Mouse (Mus musculus): ENCODE measurements at regions not wholly inside any gene's neighbourhood (a gene's known extent, or its start where the extent isn't known, plus 50 kb on each side); places are given as distances from the start of the nearest gene placed in this dataset.
A peak's percentile ranks its signal among the peaks of the same experiment; 100 is the strongest.

DNA sequence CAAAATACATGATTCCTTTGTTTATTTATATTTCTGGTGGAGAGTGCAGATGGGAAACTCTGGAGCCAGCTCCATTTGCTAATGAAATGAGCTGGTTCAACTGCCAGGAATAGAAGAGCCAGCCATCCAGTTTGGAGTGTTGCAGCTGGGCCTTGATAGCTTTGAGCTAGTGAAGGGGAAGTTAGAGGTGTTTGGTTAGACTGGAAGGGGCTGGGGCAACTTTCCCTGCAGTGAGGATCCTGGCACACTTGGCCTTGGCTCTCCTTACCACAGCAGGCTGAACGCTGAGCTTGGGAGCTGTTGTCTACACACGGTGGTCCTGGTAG is 133.2 kb upstream of the Frg1 start:
- 29% methylated on average over 2 of the region's 2 CpGs for WGBS
- no peak for TF ChIP-seq CTCF (IDR thresholded peaks at IDR 0.05; ENCODE audit: borderline replicate concordance, insufficient read depth, low read depth, low read length)
- no peak for TF ChIP-seq POLR2A (IDR thresholded peaks at IDR 0.05; ENCODE audit: borderline replicate concordance, insufficient read depth, low read length)
- H3K4me3 ChIP-seq (replicated peaks; ENCODE audit: insufficient read depth, low read depth, low read length) = no peak overlapping the region
- no peak for DNase-seq
- no peak overlapping the region for H3K27ac ChIP-seq (ENCODE audit: insufficient read depth, low read length)
- no peaks in the 10 kb centered on the region for H3K27me3 ChIP-seq (ENCODE audit: control insufficient read depth, insufficient read depth, low read length)
- no peaks in the 10 kb centered on the region for H3K4me1 ChIP-seq (ENCODE audit: control insufficient read depth, insufficient read depth, low read length)

DNA sequence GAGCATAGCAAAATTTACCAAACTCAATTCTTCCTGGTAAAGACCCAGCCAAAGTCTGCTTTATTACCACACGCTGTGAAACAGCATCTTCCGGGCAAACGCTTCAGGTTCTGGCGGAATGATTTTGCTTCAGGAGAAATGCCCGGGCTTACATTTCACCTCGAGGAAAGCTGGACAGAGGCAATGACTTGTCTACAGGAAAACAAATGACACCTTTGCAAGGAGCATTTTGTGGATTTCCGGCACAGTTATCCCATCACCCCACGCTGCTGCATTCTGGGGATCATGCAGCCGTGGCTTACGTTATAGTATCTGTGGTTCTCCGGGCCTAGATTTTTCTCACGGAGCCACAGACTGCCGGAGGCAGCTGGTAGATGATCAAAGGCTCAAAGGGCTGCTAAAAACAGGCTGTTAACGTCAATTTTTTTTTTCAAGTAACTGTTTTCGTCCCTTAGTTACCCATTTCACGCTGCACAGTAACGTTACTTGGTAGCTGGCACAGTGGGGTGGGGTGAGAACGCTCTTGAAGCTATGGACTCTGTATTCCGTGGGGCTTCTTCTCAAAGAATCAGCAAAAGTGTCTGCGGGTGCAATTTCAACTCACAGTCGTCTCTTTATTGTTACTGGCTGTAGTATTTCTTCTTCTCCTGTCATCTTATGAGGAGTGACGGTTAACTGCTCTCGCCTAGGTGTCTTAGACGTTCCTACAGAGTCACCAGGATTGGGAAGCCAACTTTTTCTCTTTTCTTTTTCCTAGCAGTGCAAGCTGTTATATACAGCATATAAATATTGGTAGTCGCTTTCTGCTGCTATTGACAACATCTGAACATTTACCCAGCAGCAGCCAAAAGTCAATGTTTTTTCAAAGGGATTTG is 132.6 kb upstream of the Frg1 start:
- no peak overlapping the region for H3K27ac ChIP-seq (ENCODE audit: insufficient read depth, low read length)
- DNase-seq = peak; percentile 2 to 13
- whole genome bisulfite sequencing = 22% methylated on average over 25 of the region's 25 CpGs

DNA sequence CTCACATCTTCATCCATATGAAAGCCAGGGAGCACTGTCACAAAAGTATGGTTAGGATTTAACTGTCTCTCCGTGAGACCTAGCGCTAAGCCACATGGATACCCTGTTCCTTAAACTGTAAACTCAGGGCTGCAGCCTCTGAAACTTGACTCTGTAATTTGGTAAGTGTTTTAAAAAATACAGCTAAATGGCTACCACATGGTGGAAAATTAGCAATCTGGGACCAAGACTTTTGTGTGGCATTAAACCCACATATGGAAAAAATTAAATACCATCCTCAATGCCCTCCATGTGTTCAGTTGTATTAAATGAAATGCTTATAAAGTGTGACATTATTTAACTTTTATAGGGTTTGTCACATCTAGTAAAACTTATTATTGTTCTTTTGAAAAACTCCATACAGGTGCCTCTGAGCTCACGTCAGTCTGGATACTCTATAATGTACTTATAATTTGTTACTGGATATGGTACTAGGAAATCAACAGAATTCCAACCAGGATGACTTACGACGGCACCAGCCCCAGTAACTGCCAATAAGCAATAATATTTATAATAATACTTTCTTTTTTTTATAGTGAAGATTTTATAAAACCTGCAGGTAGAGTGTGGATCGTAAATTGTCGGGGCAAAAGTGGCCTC is 131.0 kb upstream of the Frg1 start:
- Histone ChIP-seq H3K27me3 (ENCODE audit: control insufficient read depth, insufficient read depth, low read length) (no peaks in the 10 kb centered on the region), H3K27ac (ENCODE audit: insufficient read depth, low read length) (no peak overlapping the region), H3K4me3 (replicated peaks; ENCODE audit: insufficient read depth, low read depth, low read length) (no peak overlapping the region), H3K4me1 (ENCODE audit: control insufficient read depth, insufficient read depth, low read length) (no peaks in the 10 kb centered on the region)
- DNase-seq = no peak
- WGBS = 96% methylated on average over 7 of the region's 7 CpGs
- TF ChIP-seq CTCF (IDR thresholded peaks at IDR 0.05; ENCODE audit: borderline replicate concordance, insufficient read depth, low read depth, low read length) = no peak
- TF ChIP-seq POLR2A (IDR thresholded peaks at IDR 0.05; ENCODE audit: borderline replicate concordance, insufficient read depth, low read length) = no peak

More for the DNA sequence above, 132.6 kb upstream of the Frg1 start:
- H3K4me1 ChIP-seq (ENCODE audit: control insufficient read depth, insufficient read depth, low read length) = no peaks in the 10 kb centered on the region
- no peaks in the 10 kb centered on the region for H3K27me3 ChIP-seq (ENCODE audit: control insufficient read depth, insufficient read depth, low read length)
- no peak overlapping the region for H3K4me3 ChIP-seq (replicated peaks; ENCODE audit: insufficient read depth, low read depth, low read length)
- TF ChIP-seq CTCF (IDR thresholded peaks at IDR 0.05; ENCODE audit: borderline replicate concordance, insufficient read depth, low read depth, low read length) = no peak
- no peak for TF ChIP-seq POLR2A (IDR thresholded peaks at IDR 0.05; ENCODE audit: borderline replicate concordance, insufficient read depth, low read length)

DNA sequence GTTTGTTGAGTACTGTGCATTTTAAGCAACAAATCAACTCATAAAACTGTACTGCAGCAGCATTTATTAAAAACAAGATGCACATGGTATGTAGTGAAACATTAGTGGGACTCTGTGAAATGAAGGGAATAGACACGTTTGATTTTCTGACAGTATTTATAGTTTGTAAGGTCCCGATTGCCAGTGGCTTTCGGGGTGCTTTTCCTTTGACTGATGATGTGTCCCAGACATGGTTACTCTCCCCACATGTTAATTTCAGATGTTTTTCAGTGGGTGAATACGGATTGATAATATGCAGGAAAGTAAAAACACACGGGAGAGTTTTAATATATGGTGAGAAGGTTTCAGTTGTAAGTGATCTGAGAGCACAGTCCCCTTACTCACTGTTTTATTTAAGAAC is 115.3 kb upstream of the Frg1 start:
- TF ChIP-seq POLR2A (IDR thresholded peaks at IDR 0.05; ENCODE audit: borderline replicate concordance, insufficient read depth, low read length) (no peak), CTCF (IDR thresholded peaks at IDR 0.05; ENCODE audit: borderline replicate concordance, insufficient read depth, low read depth, low read length) (no peak)
- no peaks in the 10 kb centered on the region for H3K4me1 ChIP-seq (ENCODE audit: control insufficient read depth, insufficient read depth, low read length)
- H3K27ac ChIP-seq (ENCODE audit: insufficient read depth, low read length) = no peak overlapping the region
- WGBS = 85% methylated on average over 5 of the region's 5 CpGs
- no peak overlapping the region for H3K4me3 ChIP-seq (replicated peaks; ENCODE audit: insufficient read depth, low read depth, low read length)
- no peak for DNase-seq
- no peaks in the 10 kb centered on the region for H3K27me3 ChIP-seq (ENCODE audit: control insufficient read depth, insufficient read depth, low read length)

DNA sequence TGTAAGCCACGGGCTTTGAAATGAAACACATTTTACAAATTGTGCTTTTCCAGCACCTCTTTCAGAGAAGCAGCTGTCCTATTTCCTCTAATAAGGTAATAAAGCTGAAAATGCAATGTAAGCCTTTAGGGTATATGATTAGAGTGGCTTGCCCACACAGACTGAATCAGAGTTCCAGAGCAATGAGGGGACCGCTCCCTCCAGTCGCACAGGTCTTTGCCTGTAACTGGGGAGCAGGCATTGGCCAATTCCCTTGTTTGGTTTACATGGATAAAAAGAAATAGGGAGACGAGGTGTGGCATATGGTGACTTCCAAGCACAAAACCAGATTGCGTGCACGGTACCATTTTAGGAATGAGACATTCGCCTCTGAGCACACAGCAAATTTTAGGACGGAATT is 112.7 kb upstream of the Frg1 start:
- H3K27me3 ChIP-seq (ENCODE audit: control insufficient read depth, insufficient read depth, low read length) = no peaks in the 10 kb centered on the region
- DNase-seq = no peak
- 89% methylated on average over 8 of the region's 8 CpGs for WGBS
- no peak overlapping the region for H3K27ac ChIP-seq (ENCODE audit: insufficient read depth, low read length)
- H3K4me1 ChIP-seq (ENCODE audit: control insufficient read depth, insufficient read depth, low read length) = no peaks in the 10 kb centered on the region
- TF ChIP-seq POLR2A (IDR thresholded peaks at IDR 0.05; ENCODE audit: borderline replicate concordance, insufficient read depth, low read length) (no peak), CTCF (IDR thresholded peaks at IDR 0.05; ENCODE audit: borderline replicate concordance, insufficient read depth, low read depth, low read length) (no peak)
- no peak overlapping the region for H3K4me3 ChIP-seq (replicated peaks; ENCODE audit: insufficient read depth, low read depth, low read length)

DNA sequence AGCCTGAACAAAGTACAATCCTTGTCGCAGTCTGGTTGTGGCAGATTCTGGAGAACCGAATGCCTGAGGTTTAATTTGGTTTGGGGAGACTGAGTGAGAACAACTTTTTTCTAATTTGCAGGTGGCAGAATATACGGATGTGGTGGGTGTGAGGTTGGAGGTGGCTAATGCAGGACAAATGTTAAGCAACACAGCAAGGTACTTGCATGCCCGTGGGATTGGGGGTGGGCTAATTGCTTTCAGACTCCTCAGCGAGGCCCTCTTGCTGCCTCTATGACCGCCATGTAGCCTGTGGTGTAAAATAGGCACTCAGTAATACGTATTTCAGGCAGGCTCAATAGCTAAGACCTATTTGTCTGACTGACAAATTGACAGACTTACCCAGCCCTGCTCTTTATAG is 109.4 kb upstream of the Frg1 start:
- no peak overlapping the region for H3K4me3 ChIP-seq (replicated peaks; ENCODE audit: insufficient read depth, low read depth, low read length)
- 86% methylated on average over 7 of the region's 7 CpGs for WGBS
- no peaks in the 10 kb centered on the region for H3K27me3 ChIP-seq (ENCODE audit: control insufficient read depth, insufficient read depth, low read length)
- no peak for DNase-seq
- no peaks in the 10 kb centered on the region for H3K4me1 ChIP-seq (ENCODE audit: control insufficient read depth, insufficient read depth, low read length)
- no peak for TF ChIP-seq CTCF (IDR thresholded peaks at IDR 0.05; ENCODE audit: borderline replicate concordance, insufficient read depth, low read depth, low read length)
- no peak for TF ChIP-seq POLR2A (IDR thresholded peaks at IDR 0.05; ENCODE audit: borderline replicate concordance, insufficient read depth, low read length)
- no peak overlapping the region for H3K27ac ChIP-seq (ENCODE audit: insufficient read depth, low read length)

DNA sequence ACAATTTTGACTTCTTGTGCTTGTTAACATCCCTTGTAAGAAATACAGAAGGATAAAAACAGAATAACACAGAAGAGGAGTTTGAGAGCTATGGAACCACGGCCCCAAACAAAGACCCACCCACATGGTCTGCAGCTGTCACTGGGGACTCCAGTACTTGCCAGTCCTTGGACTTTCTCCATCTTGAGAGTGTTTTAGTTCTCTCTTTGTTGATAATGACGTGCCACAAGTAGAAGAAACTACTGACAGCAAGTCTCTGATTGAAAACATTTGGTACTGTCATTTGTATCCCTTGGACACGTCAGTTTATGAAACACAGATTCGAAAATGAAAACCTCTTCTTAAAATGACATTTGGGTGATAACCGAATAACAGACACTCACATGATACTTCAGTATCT is 68.3 kb upstream of the Frg1 start:
- Histone ChIP-seq H3K27me3 (ENCODE audit: control insufficient read depth, insufficient read depth, low read length) (no peaks in the 10 kb centered on the region), H3K27ac (ENCODE audit: insufficient read depth, low read length) (no peak overlapping the region), H3K4me3 (replicated peaks; ENCODE audit: insufficient read depth, low read depth, low read length) (no peak overlapping the region), H3K4me1 (ENCODE audit: control insufficient read depth, insufficient read depth, low read length) (no peaks in the 10 kb centered on the region)
- no peak for DNase-seq
- 68% methylated on average over 5 of the region's 5 CpGs for WGBS
- TF ChIP-seq CTCF (IDR thresholded peaks at IDR 0.05; ENCODE audit: borderline replicate concordance, insufficient read depth, low read depth, low read length) (no peak), POLR2A (IDR thresholded peaks at IDR 0.05; ENCODE audit: borderline replicate concordance, insufficient read depth, low read length) (no peak)

DNA sequence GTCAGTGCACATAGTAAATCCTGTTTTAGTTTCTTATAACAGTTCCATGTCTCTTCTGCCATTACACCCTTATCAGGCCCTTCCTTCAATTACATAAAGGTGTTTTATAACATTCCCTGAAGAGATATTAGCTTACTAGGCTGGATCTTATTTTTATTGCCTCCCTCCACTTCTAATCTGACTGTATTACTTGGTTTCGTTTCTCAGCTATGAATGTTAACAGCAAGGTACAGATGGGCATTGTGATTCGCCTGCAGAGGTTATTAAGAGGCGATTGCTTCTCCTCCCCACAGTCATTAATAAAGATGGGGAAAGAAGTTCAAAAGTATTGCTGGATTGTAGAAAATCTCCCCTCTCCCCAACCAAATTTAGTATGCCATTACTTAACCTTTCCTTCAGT is 66.4 kb upstream of the Frg1 start:
- H3K27me3 ChIP-seq (ENCODE audit: control insufficient read depth, insufficient read depth, low read length) = no peaks in the 10 kb centered on the region
- no peaks in the 10 kb centered on the region for H3K4me1 ChIP-seq (ENCODE audit: control insufficient read depth, insufficient read depth, low read length)
- H3K27ac ChIP-seq (ENCODE audit: insufficient read depth, low read length) = no peak overlapping the region
- 82% methylated on average over 3 of the region's 3 CpGs for WGBS
- no peak overlapping the region for H3K4me3 ChIP-seq (replicated peaks; ENCODE audit: insufficient read depth, low read depth, low read length)
- DNase-seq = no peak
- TF ChIP-seq POLR2A (IDR thresholded peaks at IDR 0.05; ENCODE audit: borderline replicate concordance, insufficient read depth, low read length) (no peak), CTCF (IDR thresholded peaks at IDR 0.05; ENCODE audit: borderline replicate concordance, insufficient read depth, low read depth, low read length) (no peak)

All from cerebellum, adult 2 months (tissue).